Mouse (Mus musculus): ENCODE measurements around the gene Dlg3. TPM values are rescaled to one million over a fixed set of nuclear protein-coding genes. Genes with fewer than 3 reads are reported as not detected.

The Dlg3 gene
- polyA plus RNA-seq, 2 experiments, result 0.53 to 1.9 TPM

DNA sequence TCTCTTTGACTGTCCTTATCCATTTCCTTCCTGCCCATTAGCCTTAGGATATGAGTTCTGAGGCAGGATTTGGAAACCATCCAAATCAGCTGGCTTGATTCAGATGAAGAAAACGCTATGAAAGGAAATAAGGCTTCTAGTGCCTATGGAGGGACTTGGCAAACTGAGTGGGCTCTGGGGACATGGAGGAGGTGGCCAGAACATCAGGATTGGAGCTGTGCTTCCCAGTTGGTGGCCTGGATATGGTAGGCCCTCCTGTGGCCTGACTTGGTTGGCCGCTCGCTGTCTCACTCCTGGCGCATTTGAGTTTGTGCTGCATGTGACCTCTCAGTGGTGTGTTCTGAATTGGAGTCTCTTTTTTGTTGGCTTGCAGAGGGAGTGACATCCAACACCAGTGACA, 43.6 kb downstream of the Dlg3 start:
- Histone ChIP-seq H3K27ac (no peak overlapping the region), H3K36me3 (replicated peaks; ENCODE audit: control insufficient read depth, insufficient read depth, low read depth) (no peaks in the 10 kb centered on the region), H3K27me3 (ENCODE audit: control insufficient read depth, insufficient read depth, low read length) (no peaks in the 10 kb centered on the region), H3K9me3 (ENCODE audit: control insufficient read depth, low read length) (no peaks in the 10 kb centered on the region), H3K4me2 (ENCODE audit: low read depth) (no peak overlapping the region), H3K4me1 (replicated peaks; ENCODE audit: control insufficient read depth in 2 of 2, insufficient read depth in 2 of 2, low read length in 1 of 2) (no peaks in the 10 kb centered on the region), H3K9ac (replicated peaks) (no peak overlapping the region), H3K4me3 (ENCODE audit: insufficient read depth in 1 of 2, low read depth in 2 of 2, low read length in 2 of 2) (no peak overlapping the region)
- DNase-seq (ENCODE audit: low read depth in 3 of 3, low spot score in 3 of 3), result no peak
- TF ChIP-seq CTCF (IDR thresholded peaks at IDR 0.05; ENCODE audit: low read depth) (no peak), EP300 (IDR thresholded peaks at IDR 0.05; ENCODE audit: low read depth) (no peak)
- ATAC-seq (ENCODE audit: insufficient read depth), result no peak
- WGBS (ENCODE audit: insufficient replicate concordance), result 84% methylated on average over 4 of the region's 4 CpGs

DNA sequence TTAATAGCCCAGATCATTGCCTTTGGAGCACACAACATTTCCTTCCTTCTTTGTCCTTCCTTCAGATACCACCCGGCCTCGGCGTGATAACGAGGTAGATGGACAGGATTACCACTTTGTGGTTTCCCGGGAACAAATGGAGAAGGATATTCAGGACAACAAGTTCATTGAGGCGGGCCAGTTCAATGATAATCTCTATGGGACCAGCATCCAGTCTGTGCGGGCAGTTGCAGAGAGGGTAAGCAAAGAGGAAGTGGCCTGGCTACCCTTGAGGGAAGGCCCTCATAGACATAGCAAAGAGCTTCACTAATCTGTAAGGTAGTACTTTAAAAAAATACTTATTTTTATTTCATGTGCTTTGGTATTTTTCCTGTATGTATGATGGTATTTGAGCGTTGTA, 46.6 kb downstream of the Dlg3 start:
- no peak overlapping the region for H3K9ac ChIP-seq (replicated peaks)
- H3K27me3 ChIP-seq (ENCODE audit: control insufficient read depth, insufficient read depth, low read length), result no peaks in the 10 kb centered on the region
- no peak overlapping the region for H3K27ac ChIP-seq
- H3K36me3 ChIP-seq (replicated peaks; ENCODE audit: control insufficient read depth, insufficient read depth, low read depth), result no peaks in the 10 kb centered on the region
- no peak overlapping the region for H3K4me3 ChIP-seq (ENCODE audit: insufficient read depth in 1 of 2, low read depth in 2 of 2, low read length in 2 of 2)
- H3K4me2 ChIP-seq (ENCODE audit: low read depth), result no peak overlapping the region
- no peaks in the 10 kb centered on the region for H3K9me3 ChIP-seq (ENCODE audit: control insufficient read depth, low read length)
- ATAC-seq (ENCODE audit: insufficient read depth) (no peak), DNase-seq (ENCODE audit: low read depth in 3 of 3, low spot score in 3 of 3) (no peak)
- WGBS (ENCODE audit: insufficient replicate concordance), result 42% methylated on average over 8 of the region's 8 CpGs
- H3K4me1 ChIP-seq (replicated peaks; ENCODE audit: control insufficient read depth in 2 of 2, insufficient read depth in 2 of 2, low read length in 1 of 2), result no peaks in the 10 kb centered on the region
- no peak for TF ChIP-seq CTCF (IDR thresholded peaks at IDR 0.05; ENCODE audit: low read depth)
- no peak for TF ChIP-seq EP300 (IDR thresholded peaks at IDR 0.05; ENCODE audit: low read depth)

DNA sequence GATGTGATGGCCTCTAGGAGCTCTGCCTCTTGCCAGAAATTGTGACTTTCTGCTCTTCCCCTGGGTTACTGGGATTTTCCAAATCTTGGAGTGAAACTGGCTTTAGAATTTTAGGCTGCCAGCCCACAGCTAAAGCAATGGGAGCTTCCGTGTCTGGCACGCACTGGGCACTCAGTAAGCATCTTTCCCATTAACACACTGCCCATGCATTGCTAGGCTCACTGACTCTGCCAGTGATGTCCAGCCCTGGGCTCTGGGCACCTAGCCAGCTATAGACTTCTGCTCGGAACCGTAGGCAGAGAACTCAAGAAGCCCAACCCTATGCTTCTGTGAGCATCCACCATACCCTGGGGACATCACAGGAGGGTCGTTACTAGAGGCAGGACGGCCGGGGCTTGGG, 48.2 kb downstream of the Dlg3 start:
- no peak for ATAC-seq (ENCODE audit: insufficient read depth)
- Histone ChIP-seq H3K36me3 (replicated peaks; ENCODE audit: control insufficient read depth, insufficient read depth, low read depth) (no peaks in the 10 kb centered on the region), H3K27ac (no peak overlapping the region), H3K9me3 (ENCODE audit: control insufficient read depth, low read length) (no peaks in the 10 kb centered on the region), H3K4me1 (replicated peaks; ENCODE audit: control insufficient read depth in 2 of 2, insufficient read depth in 2 of 2, low read length in 1 of 2) (no peaks in the 10 kb centered on the region), H3K9ac (replicated peaks) (no peak overlapping the region), H3K4me2 (ENCODE audit: low read depth) (no peak overlapping the region), H3K4me3 (ENCODE audit: insufficient read depth in 1 of 2, low read depth in 2 of 2, low read length in 2 of 2) (no peak overlapping the region), H3K27me3 (ENCODE audit: control insufficient read depth, insufficient read depth, low read length) (no peaks in the 10 kb centered on the region)
- no peak for TF ChIP-seq CTCF (IDR thresholded peaks at IDR 0.05; ENCODE audit: low read depth)
- no peak for TF ChIP-seq EP300 (IDR thresholded peaks at IDR 0.05; ENCODE audit: low read depth)
- 82% methylated on average over 7 of the region's 7 CpGs for WGBS (ENCODE audit: insufficient replicate concordance)
- DNase-seq (ENCODE audit: low read depth in 3 of 3, low spot score in 3 of 3), result no peak

DNA sequence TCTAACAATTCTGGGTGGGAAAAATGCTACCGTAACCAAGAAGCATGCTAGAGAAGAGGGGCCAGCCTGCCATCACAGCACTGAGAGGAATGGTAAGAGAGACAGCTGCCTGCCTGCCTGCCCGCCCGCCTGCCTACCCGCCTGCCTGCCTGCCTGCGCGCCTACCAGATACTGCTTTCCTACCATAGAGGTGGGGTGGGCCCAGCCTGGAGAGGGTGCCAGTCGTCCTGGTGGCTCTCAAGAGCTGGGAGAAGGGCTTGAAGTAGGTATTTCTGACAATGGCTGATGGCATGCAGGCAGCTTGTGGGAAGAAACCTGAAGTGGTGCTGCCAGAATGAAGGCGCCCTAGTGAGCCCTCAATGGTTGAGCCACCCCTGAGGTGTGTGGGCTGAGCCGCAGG, 51.2 kb downstream of the Dlg3 start:
- ATAC-seq (ENCODE audit: insufficient read depth) (no peak), DNase-seq (ENCODE audit: low read depth in 3 of 3, low spot score in 3 of 3) (no peak)
- H3K36me3 ChIP-seq (replicated peaks; ENCODE audit: control insufficient read depth, insufficient read depth, low read depth), result no peaks in the 10 kb centered on the region
- no peak overlapping the region for H3K9ac ChIP-seq (replicated peaks)
- no peaks in the 10 kb centered on the region for H3K4me1 ChIP-seq (replicated peaks; ENCODE audit: control insufficient read depth in 2 of 2, insufficient read depth in 2 of 2, low read length in 1 of 2)
- H3K4me3 ChIP-seq (ENCODE audit: insufficient read depth in 1 of 2, low read depth in 2 of 2, low read length in 2 of 2), result no peak overlapping the region
- no peaks in the 10 kb centered on the region for H3K9me3 ChIP-seq (ENCODE audit: control insufficient read depth, low read length)
- H3K4me2 ChIP-seq (ENCODE audit: low read depth), result no peak overlapping the region
- no peak overlapping the region for H3K27ac ChIP-seq
- TF ChIP-seq EP300 (IDR thresholded peaks at IDR 0.05; ENCODE audit: low read depth) (no peak), CTCF (IDR thresholded peaks at IDR 0.05; ENCODE audit: low read depth) (no peak)
- no peaks in the 10 kb centered on the region for H3K27me3 ChIP-seq (ENCODE audit: control insufficient read depth, insufficient read depth, low read length)
- WGBS (ENCODE audit: insufficient replicate concordance), result 70% methylated on average over 9 of the region's 9 CpGs

DNA sequence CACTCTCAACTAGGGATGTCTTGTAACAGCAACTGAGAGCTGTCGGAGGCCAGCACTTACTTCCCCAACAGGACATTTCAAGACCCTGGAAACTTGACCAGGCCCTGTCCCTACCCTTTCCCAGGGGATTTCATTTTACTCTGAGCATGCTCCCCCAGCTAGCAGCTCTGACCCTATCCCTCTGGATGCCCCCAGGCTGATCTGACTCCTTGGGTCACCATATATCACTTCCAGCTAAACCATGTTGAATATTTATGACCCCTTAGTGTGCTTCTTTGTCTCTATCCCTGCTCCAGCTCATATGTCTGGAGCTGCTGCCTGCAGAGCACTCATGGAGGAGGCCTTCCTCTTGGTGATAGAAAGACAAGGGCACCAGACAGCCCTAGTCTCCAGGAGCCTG, 53.6 kb downstream of the Dlg3 start:
- Histone ChIP-seq H3K4me2 (ENCODE audit: low read depth) (no peak overlapping the region), H3K4me1 (replicated peaks; ENCODE audit: control insufficient read depth in 2 of 2, insufficient read depth in 2 of 2, low read length in 1 of 2) (no peaks in the 10 kb centered on the region), H3K9ac (replicated peaks) (no peak overlapping the region), H3K9me3 (ENCODE audit: control insufficient read depth, low read length) (no peaks in the 10 kb centered on the region), H3K36me3 (replicated peaks; ENCODE audit: control insufficient read depth, insufficient read depth, low read depth) (no peaks in the 10 kb centered on the region), H3K4me3 (ENCODE audit: insufficient read depth in 1 of 2, low read depth in 2 of 2, low read length in 2 of 2) (no peak overlapping the region), H3K27me3 (ENCODE audit: control insufficient read depth, insufficient read depth, low read length) (no peaks in the 10 kb centered on the region), H3K27ac (no peak overlapping the region)
- no peak for DNase-seq (ENCODE audit: low read depth in 3 of 3, low spot score in 3 of 3)
- 63% methylated on average over 1 of the region's 1 CpGs for WGBS (ENCODE audit: insufficient replicate concordance)
- TF ChIP-seq EP300 (IDR thresholded peaks at IDR 0.05; ENCODE audit: low read depth), result no peak
- no peak for TF ChIP-seq CTCF (IDR thresholded peaks at IDR 0.05; ENCODE audit: low read depth)
- ATAC-seq (ENCODE audit: insufficient read depth), result no peak

Measured in liver, embryonic 14.5 days (tissue).